Mouse (Mus musculus): ENCODE measurements around the gene Ago1. TPM values are rescaled to one million over a fixed set of nuclear protein-coding genes. Genes with fewer than 3 reads are reported as not detected.

Gene Ago1
- polyA plus RNA-seq, 1 experiment from 2014 or later, result 4.1 TPM

DNA sequence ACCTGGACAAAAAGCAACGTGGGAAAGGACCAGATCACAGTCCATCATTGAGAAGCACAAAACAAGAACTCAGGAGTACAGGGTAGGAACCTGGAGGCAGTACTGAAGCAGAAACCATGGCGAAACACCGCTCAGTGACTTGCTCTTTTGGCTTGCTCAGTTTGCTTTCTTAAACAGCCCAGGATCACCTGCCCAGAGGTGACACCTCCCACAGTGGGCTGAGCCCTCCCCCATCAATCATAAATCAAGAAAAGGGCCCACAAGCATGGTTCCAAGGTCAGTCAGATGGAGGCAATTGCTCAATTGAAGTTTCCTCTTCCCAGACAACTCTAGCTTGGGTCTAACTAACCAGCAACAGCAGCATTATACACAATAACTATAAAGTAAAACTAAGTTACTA is 15.5 kb upstream of the Ago1 start:
- H3K4me3 ChIP-seq (ENCODE audit: low read depth, low read length), result no peak overlapping the region
- H3K9me3 ChIP-seq (replicated peaks; ENCODE audit: control insufficient read depth, low read length), result no peaks in the 10 kb centered on the region
- H3K27ac ChIP-seq (ENCODE audit: low read depth, low read length), result no peak overlapping the region
- no peak for ATAC-seq (replicated peaks; ENCODE audit: insufficient number of reproducible peaks, low FRiP score, low TSS enrichment)
- no peak overlapping the region for H3K4me2 ChIP-seq
- H3K36me3 ChIP-seq (ENCODE audit: control insufficient read depth, insufficient read depth, low read length), result no peaks in the 10 kb centered on the region
- 81% methylated on average over 3 of the region's 3 CpGs for WGBS (ENCODE audit: insufficient replicate concordance)
- no peaks in the 10 kb centered on the region for H3K4me1 ChIP-seq (ENCODE audit: control insufficient read depth, insufficient read depth, low read length)
- no peak overlapping the region for H3K9ac ChIP-seq (ENCODE audit: low read depth, low read length)
- H3K27me3 ChIP-seq (ENCODE audit: control insufficient read depth, insufficient read depth, low read length), result no peaks in the 10 kb centered on the region

DNA sequence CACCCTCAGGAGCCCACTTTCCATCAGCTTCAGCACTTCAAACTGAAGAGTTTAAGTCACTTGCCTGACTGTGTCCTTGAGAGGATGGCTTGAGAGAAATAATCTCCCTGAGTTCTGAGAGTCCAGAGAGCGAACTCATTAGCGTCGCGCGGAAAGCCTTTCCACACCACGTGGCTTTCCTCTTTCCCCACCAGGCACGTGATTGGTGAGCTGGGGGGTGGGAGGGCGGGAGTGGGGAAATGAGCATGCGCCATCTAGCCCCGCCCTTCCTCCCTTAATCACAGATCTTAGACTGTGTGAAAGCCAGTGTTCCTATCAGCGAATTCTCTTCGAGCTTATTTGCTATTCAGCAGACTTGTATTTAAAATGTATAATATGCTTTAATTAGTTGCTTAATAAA is 14.6 kb upstream of the Ago1 start:
- ATAC-seq (replicated peaks; ENCODE audit: insufficient number of reproducible peaks, low FRiP score, low TSS enrichment), result no peak
- H3K27ac ChIP-seq (ENCODE audit: low read depth, low read length), result no peak overlapping the region
- H3K36me3 ChIP-seq (ENCODE audit: control insufficient read depth, insufficient read depth, low read length), result no peaks in the 10 kb centered on the region
- H3K27me3 ChIP-seq (ENCODE audit: control insufficient read depth, insufficient read depth, low read length), result no peaks in the 10 kb centered on the region
- no peak overlapping the region for H3K4me3 ChIP-seq (ENCODE audit: low read depth, low read length)
- H3K9me3 ChIP-seq (replicated peaks; ENCODE audit: control insufficient read depth, low read length), result no peaks in the 10 kb centered on the region
- no peaks in the 10 kb centered on the region for H3K4me1 ChIP-seq (ENCODE audit: control insufficient read depth, insufficient read depth, low read length)
- no peak overlapping the region for H3K4me2 ChIP-seq
- WGBS (ENCODE audit: insufficient replicate concordance), result 73% methylated on average over 12 of the region's 12 CpGs
- H3K9ac ChIP-seq (ENCODE audit: low read depth, low read length), result no peak overlapping the region

DNA sequence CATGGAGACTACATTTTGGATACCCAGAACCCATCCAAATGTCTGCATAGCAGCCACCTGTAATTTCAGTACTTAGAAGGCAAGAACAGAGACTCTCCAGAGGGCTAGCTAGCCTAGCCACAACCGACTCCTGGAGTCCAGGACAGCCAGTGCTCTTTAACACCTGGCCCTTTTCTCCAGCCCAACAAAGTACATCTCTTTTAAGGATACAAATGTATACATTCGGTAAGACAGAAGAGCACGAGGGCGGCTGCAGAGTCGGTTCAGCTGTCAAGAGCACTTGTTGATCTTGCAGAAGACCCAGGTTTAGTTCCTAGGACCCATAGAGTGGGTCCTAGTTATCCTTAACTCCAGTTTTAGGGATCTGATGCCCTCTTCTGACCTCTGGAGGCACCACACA is 13.1 kb upstream of the Ago1 start:
- Histone ChIP-seq H3K4me3 (ENCODE audit: low read depth, low read length) (no peak overlapping the region), H3K4me2 (no peak overlapping the region), H3K9me3 (replicated peaks; ENCODE audit: control insufficient read depth, low read length) (no peaks in the 10 kb centered on the region), H3K27ac (ENCODE audit: low read depth, low read length) (no peak overlapping the region), H3K36me3 (ENCODE audit: control insufficient read depth, insufficient read depth, low read length) (no peaks in the 10 kb centered on the region), H3K27me3 (ENCODE audit: control insufficient read depth, insufficient read depth, low read length) (no peaks in the 10 kb centered on the region), H3K9ac (ENCODE audit: low read depth, low read length) (no peak overlapping the region), H3K4me1 (ENCODE audit: control insufficient read depth, insufficient read depth, low read length) (no peaks in the 10 kb centered on the region)
- ATAC-seq (replicated peaks; ENCODE audit: insufficient number of reproducible peaks, low FRiP score, low TSS enrichment), result no peak
- WGBS (ENCODE audit: insufficient replicate concordance), result 84% methylated on average over 5 of the region's 5 CpGs

DNA sequence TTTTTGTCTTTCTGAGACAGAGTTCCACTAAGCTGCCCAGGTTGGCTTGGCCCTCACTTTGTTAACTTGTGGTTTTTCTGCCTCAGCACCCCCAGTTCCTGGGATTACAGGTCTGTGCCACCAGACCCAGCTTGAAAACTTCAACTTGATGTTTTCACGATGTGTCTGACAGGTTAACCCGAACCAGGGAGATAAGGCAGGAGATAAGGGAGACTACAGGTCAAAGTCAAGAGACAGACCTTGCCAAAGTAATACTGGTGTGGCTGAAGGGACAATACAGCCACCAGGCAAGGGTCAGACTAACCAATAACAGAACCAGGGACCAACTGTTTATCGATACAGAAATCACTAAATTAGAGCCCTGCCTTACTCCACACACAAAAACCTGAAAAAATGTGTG is 11.9 kb upstream of the Ago1 start:
- Histone ChIP-seq H3K9me3 (replicated peaks; ENCODE audit: control insufficient read depth, low read length) (no peaks in the 10 kb centered on the region), H3K4me3 (ENCODE audit: low read depth, low read length) (no peak overlapping the region), H3K9ac (ENCODE audit: low read depth, low read length) (no peak overlapping the region), H3K27me3 (ENCODE audit: control insufficient read depth, insufficient read depth, low read length) (no peaks in the 10 kb centered on the region), H3K4me1 (ENCODE audit: control insufficient read depth, insufficient read depth, low read length) (no peaks in the 10 kb centered on the region), H3K36me3 (ENCODE audit: control insufficient read depth, insufficient read depth, low read length) (no peaks in the 10 kb centered on the region), H3K27ac (ENCODE audit: low read depth, low read length) (no peak overlapping the region), H3K4me2 (no peak overlapping the region)
- WGBS (ENCODE audit: insufficient replicate concordance), result 40% methylated on average over 3 of the region's 3 CpGs
- no peak for ATAC-seq (replicated peaks; ENCODE audit: insufficient number of reproducible peaks, low FRiP score, low TSS enrichment)

DNA sequence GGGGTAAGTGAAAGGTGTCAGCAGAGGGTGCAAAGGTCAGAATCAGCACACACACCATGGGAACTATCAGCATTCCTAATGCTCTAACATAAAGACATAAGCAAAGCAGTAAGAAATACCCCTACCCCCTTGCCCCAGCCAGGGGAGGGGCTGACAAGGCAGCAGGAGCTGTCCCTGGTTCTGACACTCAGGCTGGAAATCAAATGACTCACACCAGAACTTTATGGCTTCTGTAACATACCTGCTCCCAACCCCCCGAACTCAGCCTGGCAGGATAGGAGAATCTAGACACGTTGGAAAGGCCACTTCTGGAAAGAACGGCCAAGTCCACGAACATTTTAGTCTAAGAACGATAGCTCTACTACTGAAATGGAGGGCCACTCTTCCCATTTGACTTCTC is 4.6 kb upstream of the Ago1 start:
- no peak overlapping the region for H3K27ac ChIP-seq (ENCODE audit: low read depth, low read length)
- H3K4me1 ChIP-seq (ENCODE audit: control insufficient read depth, insufficient read depth, low read length), result no peaks in the 10 kb centered on the region
- H3K4me3 ChIP-seq (ENCODE audit: low read depth, low read length), result no peak overlapping the region
- H3K9ac ChIP-seq (ENCODE audit: low read depth, low read length), result no peak overlapping the region
- no peaks in the 10 kb centered on the region for H3K27me3 ChIP-seq (ENCODE audit: control insufficient read depth, insufficient read depth, low read length)
- H3K4me2 ChIP-seq, result no peak overlapping the region
- H3K36me3 ChIP-seq (ENCODE audit: control insufficient read depth, insufficient read depth, low read length), result no peaks in the 10 kb centered on the region
- no peak for ATAC-seq (replicated peaks; ENCODE audit: insufficient number of reproducible peaks, low FRiP score, low TSS enrichment)
- H3K9me3 ChIP-seq (replicated peaks; ENCODE audit: control insufficient read depth, low read length), result no peaks in the 10 kb centered on the region
- WGBS (ENCODE audit: insufficient replicate concordance), result 33% methylated on average over 5 of the region's 5 CpGs

DNA sequence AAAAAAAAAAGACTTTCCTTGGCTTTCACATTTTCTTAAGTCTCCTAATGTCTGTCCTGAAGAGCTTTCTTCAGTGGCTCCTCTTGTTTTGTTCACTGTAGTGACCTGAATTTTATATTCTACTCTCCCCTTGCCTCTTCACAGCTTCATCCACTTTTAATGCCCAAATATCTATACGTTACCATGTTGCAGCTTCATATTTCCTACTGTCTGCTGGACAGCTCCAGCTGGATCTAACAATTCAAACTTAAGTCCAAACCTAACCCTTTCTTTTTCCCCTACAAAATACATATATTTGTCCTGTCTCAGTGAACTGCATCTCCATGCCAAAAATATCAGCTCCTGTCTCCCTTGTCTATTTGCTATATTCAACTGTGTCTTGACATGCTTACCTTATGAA is 951 bp upstream of the Ago1 start:
- no peak for ATAC-seq (replicated peaks; ENCODE audit: insufficient number of reproducible peaks, low FRiP score, low TSS enrichment)
- 61% methylated on average over 1 of the region's 1 CpGs for WGBS (ENCODE audit: insufficient replicate concordance)
- H3K27me3 ChIP-seq (ENCODE audit: control insufficient read depth, insufficient read depth, low read length), result no peaks in the 10 kb centered on the region

DNA sequence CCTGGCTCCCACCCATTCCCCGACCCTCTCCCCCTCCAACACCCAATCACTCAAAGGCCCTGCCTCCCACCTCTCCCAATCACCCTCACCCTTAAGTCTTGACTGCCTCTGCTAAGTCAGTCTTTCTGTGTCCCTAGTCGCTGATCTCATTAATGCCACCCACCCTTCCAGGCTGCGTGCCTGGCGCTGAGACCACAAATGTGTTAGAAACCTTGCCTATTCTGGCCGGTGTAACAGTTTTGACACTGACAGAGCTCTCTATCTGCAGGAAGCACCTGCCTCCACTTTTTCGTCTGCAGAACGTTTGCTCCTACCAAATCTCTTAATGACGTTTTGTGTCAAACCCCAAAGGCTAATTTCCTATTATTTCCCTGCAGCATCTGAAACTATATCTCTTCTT is 542 bp upstream of the Ago1 start:
- Histone ChIP-seq H3K4me1 (ENCODE audit: control insufficient read depth, insufficient read depth, low read length) (peaks cover 26% of the 10 kb centered on the region), H3K4me3 (ENCODE audit: low read depth, low read length) (peak overlapping the region; percentile 88), H3K9me3 (replicated peaks; ENCODE audit: control insufficient read depth, low read length) (no peaks in the 10 kb centered on the region), H3K27me3 (ENCODE audit: control insufficient read depth, insufficient read depth, low read length) (no peaks in the 10 kb centered on the region), H3K36me3 (ENCODE audit: control insufficient read depth, insufficient read depth, low read length) (no peaks in the 10 kb centered on the region), H3K4me2 (peak overlapping the region; percentile 86), H3K27ac (ENCODE audit: low read depth, low read length) (no peak overlapping the region), H3K9ac (ENCODE audit: low read depth, low read length) (peak overlapping the region; percentile 92; the same call in 1 of the 2 replicates)
- WGBS (ENCODE audit: insufficient replicate concordance), result 5% methylated on average over 8 of the region's 8 CpGs
- no peak for ATAC-seq (replicated peaks; ENCODE audit: insufficient number of reproducible peaks, low FRiP score, low TSS enrichment)

More for the DNA sequence above, 951 bp upstream of the Ago1 start:
- Histone ChIP-seq H3K4me3 (ENCODE audit: low read depth, low read length) (no peak overlapping the region), H3K27ac (ENCODE audit: low read depth, low read length) (no peak overlapping the region), H3K4me2 (no peak overlapping the region), H3K9ac (ENCODE audit: low read depth, low read length) (no peak overlapping the region), H3K9me3 (replicated peaks; ENCODE audit: control insufficient read depth, low read length) (no peaks in the 10 kb centered on the region), H3K4me1 (ENCODE audit: control insufficient read depth, insufficient read depth, low read length) (peaks cover 24% of the 10 kb centered on the region), H3K36me3 (ENCODE audit: control insufficient read depth, insufficient read depth, low read length) (no peaks in the 10 kb centered on the region)

DNA sequence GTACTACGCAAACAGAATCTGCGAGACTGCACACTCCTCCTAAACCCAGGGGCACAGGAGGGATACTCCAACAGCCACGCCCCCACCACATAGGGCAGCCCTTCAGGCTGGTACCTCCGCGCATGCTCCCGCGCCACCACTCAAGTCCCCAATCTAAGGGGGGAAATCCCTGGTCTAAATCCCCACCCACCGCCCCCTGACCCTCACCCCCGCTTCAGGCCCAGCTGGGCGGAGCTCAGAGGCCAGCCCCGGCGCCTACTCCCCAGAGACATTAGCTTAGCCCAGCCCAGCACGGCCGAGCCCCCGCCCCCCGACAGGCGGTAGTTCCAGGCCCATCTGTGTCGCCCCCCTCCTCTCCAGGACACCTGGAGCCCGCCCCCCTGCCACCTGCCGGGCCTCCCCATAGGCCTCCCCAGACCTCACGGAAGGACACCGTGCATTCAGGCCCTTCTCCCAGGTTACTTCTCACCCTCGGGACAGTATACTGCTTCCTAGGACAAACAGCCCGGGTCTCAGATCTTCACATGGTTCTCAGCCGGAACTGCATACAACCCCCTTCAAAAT is 580 bp downstream of the Ago1 start:
- H3K4me2 ChIP-seq, result peak overlapping the region; percentile 86
- peaks cover 26% of the 10 kb centered on the region for H3K4me1 ChIP-seq (ENCODE audit: control insufficient read depth, insufficient read depth, low read length)
- peak overlapping the region; percentile 88 for H3K4me3 ChIP-seq (ENCODE audit: low read depth, low read length)
- peak; percentile 54 for ATAC-seq (replicated peaks; ENCODE audit: insufficient number of reproducible peaks, low FRiP score, low TSS enrichment)
- WGBS (ENCODE audit: insufficient replicate concordance), result under 1% methylated on average over 23 of the region's 25 CpGs
- H3K9ac ChIP-seq (ENCODE audit: low read depth, low read length), result peak overlapping the region; percentile 92
- H3K27me3 ChIP-seq (ENCODE audit: control insufficient read depth, insufficient read depth, low read length), result no peaks in the 10 kb centered on the region
- H3K36me3 ChIP-seq (ENCODE audit: control insufficient read depth, insufficient read depth, low read length), result no peaks in the 10 kb centered on the region
- H3K9me3 ChIP-seq (replicated peaks; ENCODE audit: control insufficient read depth, low read length), result no peaks in the 10 kb centered on the region
- peak overlapping the region; percentile 82 for H3K27ac ChIP-seq (ENCODE audit: low read depth, low read length)

DNA sequence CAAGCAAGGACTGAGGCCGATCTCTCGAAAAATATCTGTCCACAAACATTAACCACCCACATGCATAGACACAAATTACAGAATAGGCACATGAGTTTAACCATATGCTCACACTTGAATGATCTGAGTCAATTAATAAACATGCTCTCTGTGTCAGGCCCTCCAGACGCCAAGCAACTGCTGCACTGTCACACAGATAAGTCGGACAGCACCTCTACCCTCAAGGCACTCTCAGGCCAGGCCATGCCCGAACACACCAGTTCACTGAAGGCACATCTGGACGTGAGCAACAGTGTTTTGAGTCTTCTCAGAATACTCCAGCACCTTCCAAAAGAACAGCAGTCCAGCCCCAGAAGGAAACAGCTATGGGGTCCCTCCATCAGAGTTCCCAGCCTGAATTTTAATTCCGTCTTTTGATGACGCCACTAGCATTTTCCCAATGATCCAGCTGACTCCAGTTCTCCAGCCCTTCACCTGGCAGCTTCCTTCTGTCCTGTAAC is 2.1 kb downstream of the Ago1 start:
- peak overlapping the region; percentile 46 for H3K4me2 ChIP-seq
- H3K9ac ChIP-seq (ENCODE audit: low read depth, low read length), result no peak overlapping the region; the same call in 1 of the 2 replicates
- no peaks in the 10 kb centered on the region for H3K36me3 ChIP-seq (ENCODE audit: control insufficient read depth, insufficient read depth, low read length)
- H3K4me3 ChIP-seq (ENCODE audit: low read depth, low read length), result no peak overlapping the region
- H3K27ac ChIP-seq (ENCODE audit: low read depth, low read length), result no peak overlapping the region
- ATAC-seq (replicated peaks; ENCODE audit: insufficient number of reproducible peaks, low FRiP score, low TSS enrichment), result no peak
- H3K27me3 ChIP-seq (ENCODE audit: control insufficient read depth, insufficient read depth, low read length), result no peaks in the 10 kb centered on the region
- no peaks in the 10 kb centered on the region for H3K9me3 ChIP-seq (replicated peaks; ENCODE audit: control insufficient read depth, low read length)
- H3K4me1 ChIP-seq (ENCODE audit: control insufficient read depth, insufficient read depth, low read length), result peaks cover 26% of the 10 kb centered on the region
- 32% methylated on average over 8 of the region's 8 CpGs for WGBS (ENCODE audit: insufficient replicate concordance)

Data from heart, embryonic 11.5 days (tissue).